Mouse (Mus musculus) lung, adult 2 months (tissue): ENCODE measurements around the gene Srrm1.

Source experiments
- CTCF ChIP-seq: fragments of 200-500 bp; IDR thresholded peaks from 2 replicates; pipeline ENCODE4 v1.5.1; 2011; ENCODE audit warnings: mild to moderate bottlenecking, low read length, control low read depth; ENCODE audit not compliant: insufficient read depth
- POLR2A ChIP-seq: fragments of 200-500 bp; IDR thresholded peaks from 2 replicates; pipeline ENCODE4 v1.6.1; 2011; ENCODE audit warnings: low read depth, mild to moderate bottlenecking, control low read depth, low read length, borderline replicate concordance; ENCODE audit errors: extremely low read depth

GRCm38 (mm10) chr4:135397551-135397950 is 44.4 kb upstream of the Srrm1 start:
- TF ChIP-seq CTCF (no peak), POLR2A (no peak)
